Mouse (Mus musculus): ENCODE results near the gene Aqp8.

The Aqp8 gene

GRCm38 (mm10) chr7:123462070-123462501 is at the start of gene Aqp8:
Aqp8 (plus strand) TSS chr7:123462291.
- peak; percentile 57 to 68 for DNase-seq

GRCm38 (mm10) chr7:123416803-123417202 is 45.3 kb upstream of the Aqp8 start:
- DNase-seq: no peak

- no peak for DNase-seq
These were observed 44.4 kb upstream of the Aqp8 start for GRCm38 (mm10) chr7:123417661-123418060.

GRCm38 (mm10) chr7:123419984-123420383 is 42.1 kb upstream of the Aqp8 start:
- no peak for DNase-seq

GRCm38 (mm10) chr7:123421958-123422357 is 40.1 kb upstream of the Aqp8 start:
- DNase-seq: no peak

- no peak for DNase-seq
These were observed 37.8 kb upstream of the Aqp8 start for GRCm38 (mm10) chr7:123424281-123424680.

- no peak for DNase-seq
These were observed 36.8 kb upstream of the Aqp8 start for GRCm38 (mm10) chr7:123425134-123425757.

GRCm38 (mm10) chr7:123429624-123430410 is 32.3 kb upstream of the Aqp8 start:
- peak; percentile 15 to 28 for DNase-seq

GRCm38 (mm10) chr7:123430411-123430705 is 31.7 kb upstream of the Aqp8 start:
- DNase-seq: no peak

GRCm38 (mm10) chr7:123431206-123431605 is 30.9 kb upstream of the Aqp8 start:
- no peak for DNase-seq

- no peak for DNase-seq
These were observed 20.0 kb upstream of the Aqp8 start for GRCm38 (mm10) chr7:123442079-123442478.

- no peak for DNase-seq
These were observed 13.3 kb upstream of the Aqp8 start for GRCm38 (mm10) chr7:123448794-123449193.

- no peak for DNase-seq
These were observed 12.4 kb upstream of the Aqp8 start for GRCm38 (mm10) chr7:123449676-123450075.

- DNase-seq: no peak
These were observed 11.6 kb upstream of the Aqp8 start for GRCm38 (mm10) chr7:123450515-123450914.

GRCm38 (mm10) chr7:123452551-123452950 is 9.5 kb upstream of the Aqp8 start:
- DNase-seq: no peak

- no peak for DNase-seq
These were observed 9.0 kb upstream of the Aqp8 start for GRCm38 (mm10) chr7:123453066-123453465.

- DNase-seq: no peak
These were observed 7.0 kb upstream of the Aqp8 start for GRCm38 (mm10) chr7:123455088-123455487.

GRCm38 (mm10) chr7:123458309-123458708 is 3.8 kb upstream of the Aqp8 start:
- no peak for DNase-seq

GRCm38 (mm10) chr7:123459247-123459646 is 2.8 kb upstream of the Aqp8 start:
- DNase-seq: no peak

GRCm38 (mm10) chr7:123461316-123461715 is 775 bp upstream of the Aqp8 start:
- no peak for DNase-seq

- no peak for DNase-seq
These were observed 1.5 kb downstream of the Aqp8 start for GRCm38 (mm10) chr7:123463569-123463968.

- DNase-seq: peak; percentile 41 to 75
These were observed 3.7 kb downstream of the Aqp8 start for GRCm38 (mm10) chr7:123465692-123466387.

- no peak for DNase-seq
These were observed 5.9 kb downstream of the Aqp8 start for GRCm38 (mm10) chr7:123467961-123468360.

GRCm38 (mm10) chr7:123487703-123488102 is 25.6 kb downstream of the Aqp8 start:
- no peak for DNase-seq

All from lung, postnatal 4 days (tissue).